Mouse (Mus musculus) heart, embryonic 12.5 days (tissue): ENCODE measurements at regions not wholly inside any gene's neighbourhood (a gene's known extent, or its start where the extent isn't known, plus 50 kb on each side); places are given as distances from the start of the nearest gene placed in this dataset.
"Not testable (repeated sequence)": the region's sequence is repeated elsewhere in the genome, so short reads cannot be mapped to it uniquely, and the experiment has no call there.

Experiments used
- ATAC-seq: fragments of 200-750 bp; cut with Nextera tagmentation; 2 replicates; pipeline ENCODE4 v1.8.0; 2017; ENCODE audit warnings: moderate TSS enrichment, moderate library complexity; ENCODE audit not compliant: insufficient number of reproducible peaks, low FRiP score
- H3K27ac ChIP-seq: fragments of 300-500 bp; sonication (generic); 2 replicates; pipeline ENCODE4 v1.5.1; 2016; ENCODE audit warnings: mild to moderate bottlenecking, moderate library complexity; ENCODE audit not compliant: poor library complexity, severe bottlenecking
- H3K27me3 ChIP-seq: fragments of 300-500 bp; sonication (generic); replicated peaks from 2 replicates; pipeline ENCODE4 v1.6.1; 2016; ENCODE audit warnings: mild to moderate bottlenecking, moderate library complexity
- H3K36me3 ChIP-seq: fragments of 300-500 bp; sonication (generic); 2 replicates; pipeline ENCODE4 v1.6.1; 2016; ENCODE audit warnings: mild to moderate bottlenecking, moderate library complexity
- H3K4me1 ChIP-seq: fragments of 300-500 bp; sonication (generic); replicated peaks from 2 replicates; pipeline ENCODE4 v1.6.1; 2016; ENCODE audit warnings: mild to moderate bottlenecking
- H3K4me2 ChIP-seq: fragments of 300-500 bp; sonication (generic); 2 replicates; pipeline ENCODE4 v1.6.1; 2016; ENCODE audit warnings: mild to moderate bottlenecking, moderate library complexity
- H3K4me3 ChIP-seq: fragments of 300-500 bp; sonication (generic); 2 replicates; pipeline ENCODE4 v1.5.1; 2016; ENCODE audit warnings: mild to moderate bottlenecking
- H3K9ac ChIP-seq: fragments of 300-500 bp; sonication (generic); 2 replicates; pipeline ENCODE4 v1.6.1; 2016; ENCODE audit warnings: mild to moderate bottlenecking, moderate library complexity
- H3K9me3 ChIP-seq: fragments of 300-500 bp; sonication (generic); replicated peaks from 2 replicates; pipeline ENCODE4 v1.6.1; 2016; ENCODE audit warnings: mild to moderate bottlenecking, moderate library complexity
- WGBS: fragments of 180-500 bp; shearing (Covaris S2); methylation state at CpG from one replicate; pipeline ENCODE4 v1.1.7; 2016; 5-methylcytosine and 5-hydroxymethylcytosine counted together

DNA sequence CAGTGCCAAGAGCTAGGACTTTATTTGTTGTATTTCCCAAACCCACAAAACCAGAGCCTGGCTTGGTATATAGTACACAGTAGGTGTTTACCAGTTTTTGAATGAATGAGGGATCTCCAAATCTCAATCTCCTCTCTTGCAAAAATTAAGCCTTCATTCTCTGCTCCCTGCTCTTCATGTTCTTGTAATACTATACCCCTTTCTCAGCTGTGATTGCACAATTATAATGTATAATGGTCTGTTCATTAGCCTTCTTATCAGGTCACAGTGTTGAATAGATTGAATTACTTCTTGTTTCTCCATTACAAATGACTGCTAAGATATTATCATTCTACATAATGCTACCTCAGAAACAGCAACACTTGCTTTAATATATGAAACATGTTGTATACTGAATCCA, 119.1 kb upstream of the Tars start:
- H3K27ac ChIP-seq, result no peak overlapping the region
- no peak overlapping the region for H3K4me3 ChIP-seq
- H3K27me3 ChIP-seq, result no peaks in the 10 kb centered on the region
- H3K4me2 ChIP-seq, result no peak overlapping the region
- no peak for ATAC-seq
- no peak overlapping the region for H3K9ac ChIP-seq
- no peaks in the 10 kb centered on the region for H3K9me3 ChIP-seq
- no peaks in the 10 kb centered on the region for H3K4me1 ChIP-seq
- H3K36me3 ChIP-seq, result no peaks in the 10 kb centered on the region

DNA sequence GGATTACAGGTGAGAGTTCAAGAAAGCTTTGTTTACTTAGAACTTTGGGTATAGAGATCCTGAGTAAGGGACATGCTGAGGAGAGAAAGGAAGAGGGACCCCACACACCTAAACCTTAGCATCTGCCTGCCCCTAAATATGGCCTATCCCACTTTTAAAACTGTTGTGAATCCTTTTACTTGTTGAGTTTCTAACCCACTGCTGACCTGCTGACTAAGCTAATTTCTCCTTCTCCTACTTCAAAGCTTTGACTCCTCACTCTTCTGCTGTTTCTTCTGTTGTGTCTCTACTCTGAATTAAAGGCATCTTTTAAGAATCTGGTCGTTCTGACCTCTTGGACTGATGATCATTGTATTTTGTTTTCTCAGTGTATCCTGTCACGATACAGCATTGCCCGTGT, 118.4 kb upstream of the Tars start:
- H3K36me3 ChIP-seq, result no peaks in the 10 kb centered on the region
- H3K4me3 ChIP-seq, result no peak overlapping the region
- H3K9me3 ChIP-seq, result no peaks in the 10 kb centered on the region
- H3K4me1 ChIP-seq, result no peaks in the 10 kb centered on the region
- no peak for ATAC-seq
- H3K4me2 ChIP-seq, result no peak overlapping the region
- no peak overlapping the region for H3K27ac ChIP-seq
- WGBS, result 73% methylated on average over 3 of the region's 3 CpGs
- no peaks in the 10 kb centered on the region for H3K27me3 ChIP-seq
- no peak overlapping the region for H3K9ac ChIP-seq

DNA sequence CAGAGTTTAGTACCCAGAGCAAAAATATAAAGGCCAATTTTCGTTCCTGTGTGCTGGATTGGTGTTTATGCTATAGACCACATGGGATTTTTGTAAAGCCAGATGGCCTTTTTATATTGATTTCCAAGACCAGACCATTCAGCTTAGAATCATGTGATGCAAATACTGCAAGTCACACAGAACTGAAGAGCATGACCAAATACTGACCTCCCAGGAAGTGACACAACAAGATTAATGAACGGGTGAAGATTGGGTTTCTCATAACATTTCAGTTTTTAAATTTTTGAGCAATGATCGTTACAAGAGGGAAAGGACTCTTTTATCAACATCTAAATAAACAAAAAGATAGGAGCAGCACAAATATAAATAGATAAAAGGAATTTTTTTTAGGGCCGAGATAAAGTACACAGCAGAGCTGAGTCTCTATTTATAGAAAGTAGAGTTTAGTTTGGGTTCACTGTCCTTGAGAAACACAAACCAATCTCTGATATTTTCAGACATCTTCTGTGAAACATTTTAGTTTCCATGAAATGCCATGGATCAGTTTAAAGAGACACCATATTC, 105.7 kb upstream of the Tars start:
- 35% methylated on average over 4 of the region's 4 CpGs for WGBS
- no peak for ATAC-seq

DNA sequence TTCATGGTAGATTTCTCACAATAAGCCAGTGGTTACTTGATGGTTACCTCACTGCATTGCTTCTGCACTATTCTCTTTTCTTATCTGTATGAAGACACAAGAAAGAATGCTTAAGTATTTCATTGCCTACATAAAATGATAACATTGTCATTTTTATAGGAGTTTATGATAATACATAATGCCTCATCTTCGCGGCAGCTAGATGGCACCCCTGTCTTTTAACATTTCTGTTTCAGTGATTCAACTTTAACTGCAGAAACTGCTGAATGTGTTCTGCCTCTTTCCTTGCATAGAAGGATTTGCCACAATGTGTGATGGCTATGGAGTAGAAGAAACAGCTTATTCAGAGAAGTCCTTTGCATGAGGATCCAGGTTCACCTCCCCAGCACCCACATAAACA, 97.0 kb upstream of the Tars start:
- Histone ChIP-seq H3K27ac (no peak overlapping the region), H3K4me1 (no peaks in the 10 kb centered on the region), H3K4me3 (no peak overlapping the region), H3K36me3 (no peaks in the 10 kb centered on the region), H3K27me3 (no peaks in the 10 kb centered on the region), H3K9ac (no peak overlapping the region), H3K4me2 (no peak overlapping the region), H3K9me3 (no peaks in the 10 kb centered on the region)
- WGBS, result 83% methylated on average over 2 of the region's 2 CpGs
- ATAC-seq, result no peak

More for the DNA sequence above, 105.7 kb upstream of the Tars start:
- Histone ChIP-seq H3K4me1 (no peaks in the 10 kb centered on the region), H3K9ac (no peak overlapping the region), H3K27ac (no peak overlapping the region), H3K4me2 (no peak overlapping the region), H3K4me3 (no peak overlapping the region), H3K36me3 (no peaks in the 10 kb centered on the region), H3K27me3 (no peaks in the 10 kb centered on the region), H3K9me3 (no peaks in the 10 kb centered on the region)

DNA sequence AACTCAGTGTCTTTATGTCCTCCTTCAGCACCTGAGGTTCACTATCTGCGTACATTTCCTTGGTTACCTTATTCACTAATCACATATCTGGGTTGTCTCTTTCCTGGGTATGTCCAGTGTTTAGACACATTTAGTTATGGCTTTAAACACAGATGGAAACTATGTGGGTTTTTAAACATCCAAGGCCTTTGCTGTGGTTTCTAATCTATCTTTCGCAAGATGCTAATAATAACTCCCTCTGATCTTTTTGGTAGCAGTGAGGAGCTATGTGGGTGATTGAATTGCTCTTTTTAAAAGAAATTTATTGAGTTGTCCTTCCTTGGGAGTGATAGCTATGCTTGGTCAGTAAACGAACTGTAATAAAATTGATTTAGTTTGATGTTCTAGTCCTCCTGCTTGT, 89.7 kb upstream of the Tars start:
- no peak overlapping the region for H3K4me3 ChIP-seq
- H3K4me1 ChIP-seq, result 0 out of 2 replicates have a peak, but pooled peaks cover 2% of the 10 kb centered on the region
- no peak overlapping the region for H3K4me2 ChIP-seq
- H3K36me3 ChIP-seq, result no peaks in the 10 kb centered on the region
- no peaks in the 10 kb centered on the region for H3K9me3 ChIP-seq
- no peak overlapping the region for H3K9ac ChIP-seq
- ATAC-seq, result no peak
- H3K27me3 ChIP-seq, result no peaks in the 10 kb centered on the region
- H3K27ac ChIP-seq, result no peak overlapping the region
- WGBS, result 77% methylated on average over 3 of the region's 3 CpGs

DNA sequence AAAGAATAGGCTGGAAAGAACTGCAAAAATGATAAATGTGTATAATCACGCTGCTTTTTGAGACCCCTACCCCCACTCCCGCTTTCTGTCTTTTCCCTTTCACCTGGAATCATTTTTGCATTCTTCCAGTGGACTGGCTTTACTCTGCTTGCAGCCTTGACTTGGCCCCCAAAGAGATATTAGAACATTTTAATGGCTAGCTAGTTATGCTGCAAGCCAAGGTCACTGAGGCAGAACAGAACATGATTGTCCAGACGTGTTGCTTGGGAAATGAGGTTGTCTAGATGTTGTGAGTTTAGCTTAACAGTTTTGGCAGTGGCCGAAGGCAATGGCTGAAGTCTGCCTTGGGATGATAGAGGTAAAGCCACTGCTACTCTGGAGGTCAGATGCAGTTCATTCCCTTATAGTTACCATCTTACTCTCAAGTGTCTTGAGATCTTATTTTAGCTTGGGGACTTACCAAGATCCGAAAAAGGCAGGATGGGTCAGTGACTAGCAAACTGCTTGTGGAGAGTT, 87.9 kb upstream of the Tars start:
- no peaks in the 10 kb centered on the region for H3K9me3 ChIP-seq
- H3K27me3 ChIP-seq, result no peaks in the 10 kb centered on the region
- no peaks in the 10 kb centered on the region for H3K36me3 ChIP-seq
- H3K27ac ChIP-seq, result no peak overlapping the region
- 0 out of 2 replicates have a peak, but pooled peaks cover 2% of the 10 kb centered on the region for H3K4me1 ChIP-seq
- no peak overlapping the region for H3K4me3 ChIP-seq
- H3K4me2 ChIP-seq, result no peak overlapping the region
- no peak overlapping the region for H3K9ac ChIP-seq
- 68% methylated on average over 5 of the region's 5 CpGs for WGBS
- no peak for ATAC-seq

DNA sequence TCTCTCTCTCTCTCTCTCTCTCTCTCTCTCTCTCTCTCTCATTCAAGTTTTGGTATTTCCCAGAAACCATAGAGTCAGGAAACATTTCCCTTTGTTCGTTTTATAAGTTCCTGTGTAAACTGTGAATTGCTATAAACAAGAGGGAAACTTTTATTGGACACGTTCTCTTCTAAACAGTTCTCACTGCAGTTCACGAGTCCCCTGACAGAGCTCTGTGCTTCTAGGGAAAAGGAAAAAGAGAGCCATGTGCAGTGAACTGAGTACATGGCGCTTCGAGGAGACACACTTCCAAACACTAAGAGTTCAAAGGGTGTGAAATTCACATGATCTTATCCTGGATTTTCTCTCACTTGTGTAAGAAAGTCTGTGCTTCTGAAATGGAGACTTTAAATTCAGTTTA, 84.5 kb upstream of the Tars start:
- Histone ChIP-seq H3K9me3 (no peaks in the 10 kb centered on the region), H3K4me1 (0 out of 2 replicates have a peak, but pooled peaks cover 2% of the 10 kb centered on the region), H3K36me3 (no peaks in the 10 kb centered on the region), H3K9ac (no peak overlapping the region), H3K27ac (no peak overlapping the region), H3K27me3 (no peaks in the 10 kb centered on the region), H3K4me3 (no peak overlapping the region), H3K4me2 (no peak overlapping the region)
- 73% methylated on average over 5 of the region's 5 CpGs for WGBS
- ATAC-seq, result no peak

DNA sequence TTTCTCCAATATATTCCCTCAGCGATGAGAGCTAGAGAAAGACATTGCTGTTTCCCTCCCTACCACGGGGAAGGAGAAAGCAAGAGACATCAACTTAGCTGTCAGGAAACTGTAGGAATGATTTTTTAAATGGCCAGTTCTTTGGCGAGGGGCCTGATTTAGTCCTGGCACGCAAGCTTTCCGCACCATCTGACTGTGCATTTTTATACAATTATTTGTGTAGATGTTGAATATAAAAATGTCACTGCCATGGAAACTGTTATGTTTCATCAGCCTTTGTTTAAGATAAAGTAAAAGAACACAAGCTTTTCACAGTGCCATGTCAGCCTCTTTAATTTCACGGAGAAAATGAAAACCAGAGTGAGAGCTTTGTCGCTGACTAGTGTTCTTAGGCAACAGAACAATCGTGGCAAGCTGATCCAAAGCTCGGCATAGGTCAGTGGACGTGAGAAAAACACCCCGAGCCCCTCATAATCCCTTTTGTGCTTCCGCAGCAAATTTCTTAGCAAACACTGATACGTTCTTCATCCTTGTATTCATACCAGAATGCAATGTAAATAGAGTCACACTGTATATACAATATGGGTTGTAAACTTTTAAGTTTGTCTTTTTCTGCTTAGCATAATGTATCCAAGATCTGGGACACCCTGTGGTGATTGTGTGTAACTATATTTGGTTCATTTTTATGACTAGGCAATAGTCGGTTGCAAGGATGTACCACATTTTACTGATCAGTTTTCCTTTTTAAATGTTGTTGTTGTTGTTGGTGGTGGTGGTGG, 79.9 kb upstream of the Tars start:
- Histone ChIP-seq H3K4me2 (no peak overlapping the region), H3K36me3 (no peaks in the 10 kb centered on the region), H3K27me3 (no peaks in the 10 kb centered on the region), H3K9ac (no peak overlapping the region), H3K4me1 (no peaks in the 10 kb centered on the region), H3K9me3 (no peaks in the 10 kb centered on the region), H3K27ac (no peak overlapping the region), H3K4me3 (no peak overlapping the region)
- no peak for ATAC-seq
- 84% methylated on average over 14 of the region's 14 CpGs for WGBS

DNA sequence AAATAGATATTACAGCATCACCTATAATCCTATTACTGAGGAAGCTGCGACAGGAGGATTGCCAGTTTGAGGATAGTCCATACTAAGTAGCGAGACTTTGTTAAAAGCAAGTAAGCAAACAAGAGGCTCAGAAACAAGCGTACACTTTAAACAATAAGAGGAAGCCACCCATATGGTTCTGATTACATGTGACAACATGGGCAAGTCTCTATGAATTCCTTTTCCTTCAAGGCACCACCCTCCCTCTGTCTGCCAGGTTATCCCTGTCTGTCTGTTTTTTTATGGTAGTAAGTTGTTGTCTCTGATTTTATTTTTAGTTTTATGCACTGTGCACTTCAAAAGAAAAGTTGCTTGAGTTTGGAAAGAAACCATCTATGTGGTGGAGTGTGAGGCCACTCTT, 76.8 kb upstream of the Tars start:
- 77% methylated on average over 3 of the region's 3 CpGs for WGBS
- no peaks in the 10 kb centered on the region for H3K4me1 ChIP-seq
- ATAC-seq, result no peak
- no peak overlapping the region for H3K4me3 ChIP-seq
- no peak overlapping the region for H3K4me2 ChIP-seq
- H3K27ac ChIP-seq, result no peak overlapping the region
- H3K36me3 ChIP-seq, result no peaks in the 10 kb centered on the region
- H3K27me3 ChIP-seq, result no peaks in the 10 kb centered on the region
- H3K9me3 ChIP-seq, result no peaks in the 10 kb centered on the region
- H3K9ac ChIP-seq, result no peak overlapping the region

DNA sequence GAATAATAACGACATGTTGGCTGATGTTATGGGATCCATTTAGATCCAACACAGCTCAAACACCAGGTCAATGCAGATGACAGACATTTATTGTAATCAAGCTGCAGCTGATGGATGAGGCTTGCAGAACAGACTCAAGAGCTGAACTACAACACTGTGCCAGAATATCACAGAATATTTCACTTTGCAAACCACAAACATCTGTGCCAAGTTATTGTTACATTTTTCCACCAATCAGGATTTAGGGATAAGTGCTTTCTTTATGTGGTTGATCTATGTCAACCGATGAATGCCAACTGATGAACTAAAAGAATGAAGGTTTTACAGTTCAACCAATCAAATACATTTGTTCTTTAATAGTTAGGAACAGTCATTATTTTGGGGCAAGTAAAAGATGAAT, 63.9 kb upstream of the Tars start:
- H3K4me3 ChIP-seq, result no peak overlapping the region
- no peaks in the 10 kb centered on the region for H3K9me3 ChIP-seq
- H3K27ac ChIP-seq, result no peak overlapping the region
- no peaks in the 10 kb centered on the region for H3K4me1 ChIP-seq
- H3K4me2 ChIP-seq, result no peak overlapping the region
- no peaks in the 10 kb centered on the region for H3K36me3 ChIP-seq
- no peak for ATAC-seq
- no peak overlapping the region for H3K9ac ChIP-seq
- H3K27me3 ChIP-seq, result no peaks in the 10 kb centered on the region
- WGBS, result 82% methylated on average over 2 of the region's 2 CpGs

DNA sequence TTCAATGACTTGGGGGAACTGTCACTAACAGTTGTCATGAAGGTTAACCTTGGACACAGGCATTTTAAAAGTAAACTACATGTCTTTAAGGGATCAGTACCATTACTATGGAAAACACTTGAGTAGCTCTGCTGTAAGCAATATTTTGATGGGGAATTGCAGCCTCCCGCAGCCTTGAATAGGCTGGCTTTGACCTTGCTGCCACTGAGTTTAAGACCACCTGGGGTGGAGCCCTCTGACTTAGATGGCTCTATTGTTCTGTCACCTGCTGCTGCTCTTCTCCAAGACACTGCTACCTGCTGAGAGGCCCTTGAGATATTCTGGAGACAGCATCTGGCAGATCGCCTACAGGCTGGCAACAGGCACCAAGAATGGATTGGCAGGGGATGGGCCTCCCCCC, 62.1 kb upstream of the Tars start:
- not testable (repeated sequence) for H3K27me3 ChIP-seq, ATAC-seq, H3K4me2 ChIP-seq, H3K9me3 ChIP-seq, H3K27ac ChIP-seq, H3K4me3 ChIP-seq, H3K9ac ChIP-seq, H3K4me1 ChIP-seq, H3K36me3 ChIP-seq
- WGBS, result 70% methylated on average over 2 of the region's 2 CpGs

DNA sequence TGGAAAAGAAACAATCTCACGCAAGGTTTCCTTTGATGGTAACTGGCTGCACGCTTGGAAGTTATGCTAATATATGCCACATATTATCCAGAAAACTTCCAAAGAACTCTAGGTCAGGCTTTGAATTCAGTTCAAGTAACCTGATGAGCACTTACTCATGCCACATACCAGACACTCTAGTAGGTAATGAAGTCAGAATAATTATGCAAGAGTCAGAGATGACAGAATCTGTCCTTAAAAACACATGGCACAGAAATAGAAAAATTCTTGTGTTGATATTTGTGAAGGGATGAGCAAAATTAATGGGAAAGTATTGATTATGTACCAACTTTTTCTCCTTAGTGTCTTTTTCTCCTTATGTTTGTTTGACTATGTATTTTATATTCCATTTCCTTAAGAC, 59.8 kb upstream of the Tars start:
- Histone ChIP-seq H3K27ac (no peak overlapping the region), H3K4me3 (no peak overlapping the region), H3K9ac (no peak overlapping the region), H3K36me3 (no peaks in the 10 kb centered on the region), H3K4me2 (no peak overlapping the region), H3K27me3 (no peaks in the 10 kb centered on the region), H3K9me3 (no peaks in the 10 kb centered on the region), H3K4me1 (peaks cover 9% of the 10 kb centered on the region; the same call in 1 of the 2 replicates)
- 89% methylated on average over 2 of the region's 2 CpGs for WGBS
- ATAC-seq, result no peak
